Mouse (Mus musculus): Measurements from ENCODE around the gene Gdpd1.

Gene Gdpd1

GRCm38 (mm10) chr11:86992461-86992988, 81.3 kb downstream of the Gdpd1 start:
- peak in 1 of 2 experiments; percentile 20 for DNase-seq (ENCODE audit: low spot score in 2 of 2)

DNA sequence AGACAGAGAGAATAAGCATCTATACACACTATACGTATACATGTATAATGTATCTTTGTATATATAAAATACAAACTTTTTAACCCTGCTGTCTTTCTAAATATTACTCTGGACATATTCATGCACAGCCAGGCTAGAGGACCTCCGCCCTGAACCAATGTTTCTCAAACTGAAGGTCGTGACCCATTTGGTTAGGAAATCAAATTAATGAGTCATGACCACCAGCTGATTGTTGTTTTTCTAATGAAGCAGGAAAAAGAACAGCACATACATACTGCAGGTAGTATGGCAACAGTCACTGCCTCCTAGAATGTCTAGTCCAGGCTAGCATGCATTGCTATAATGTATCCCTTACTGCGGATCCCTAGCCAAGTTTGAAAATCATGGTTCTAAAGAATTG, 82.6 kb downstream of the Gdpd1 start:
- peak in 1 of 2 experiments; percentile 30 for DNase-seq (ENCODE audit: low spot score in 2 of 2)

DNA sequence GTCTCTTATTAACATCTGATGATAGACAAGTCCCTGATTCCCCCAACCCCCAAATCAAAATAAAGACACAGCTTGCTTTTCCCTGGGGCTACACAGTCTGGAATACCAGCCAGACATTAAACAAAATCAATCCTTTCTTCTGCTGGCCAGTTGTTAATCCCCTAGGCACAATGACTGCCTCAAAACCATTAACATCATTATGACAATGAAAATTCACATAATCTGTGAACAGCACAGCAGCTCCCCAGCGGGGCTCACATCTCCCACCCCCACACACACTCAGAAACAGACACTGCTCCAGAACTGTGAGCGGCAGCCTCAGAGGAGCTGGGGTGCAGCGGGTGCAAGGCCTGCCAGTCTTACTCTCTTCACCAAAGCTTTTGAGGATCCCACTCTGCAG, 83.6 kb downstream of the Gdpd1 start:
- DNase-seq (ENCODE audit: low spot score in 2 of 2), result no peak

DNA sequence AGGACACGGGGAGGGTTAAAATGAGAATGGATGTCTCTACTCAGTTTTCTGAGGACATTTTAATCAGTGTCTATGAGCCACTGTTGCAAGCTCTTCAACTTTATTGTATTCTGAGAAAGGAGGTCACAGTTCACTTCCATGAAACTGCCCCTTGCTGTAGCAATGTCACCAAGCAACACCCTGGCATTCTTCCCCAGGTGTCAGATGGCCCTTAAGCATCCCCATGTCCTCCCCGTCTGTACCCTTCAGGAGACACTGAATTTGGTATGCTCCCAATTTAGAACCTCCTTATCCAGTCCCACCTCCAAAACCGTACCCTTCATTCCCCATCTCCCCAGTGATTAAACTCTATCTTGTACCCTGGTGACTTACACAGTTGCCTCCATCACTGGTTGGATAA, 88.9 kb downstream of the Gdpd1 start:
- DNase-seq (ENCODE audit: low spot score in 2 of 2), result no peak
